Mouse (Mus musculus) small intestine, adult 2 months (tissue): ENCODE results near the gene Cdca3. TPM values are rescaled to one million over a fixed set of nuclear protein-coding genes. Genes with fewer than 3 reads are reported as not detected.

Source experiments
- H3K27ac ChIP-seq: fragments of 200-500 bp; 2 replicates; pipeline ENCODE4 v1.5.1; 2012; ENCODE audit warnings: low read depth, low read length, control low read depth, inconsistent platforms; ENCODE audit not compliant: insufficient read depth
- H3K27me3 ChIP-seq: fragments of 200-500 bp; 2 replicates; pipeline ENCODE4 v1.6.1; 2012; ENCODE audit warnings: mild to moderate bottlenecking, moderate library complexity, low read length, inconsistent platforms; ENCODE audit not compliant: control insufficient read depth, insufficient read depth
- H3K36me3 ChIP-seq: fragments of 200-500 bp; 2 replicates; pipeline ENCODE4 v1.6.1; 2012; ENCODE audit warnings: mild to moderate bottlenecking, low read length, control low read depth, inconsistent platforms; ENCODE audit not compliant: control insufficient read depth, insufficient read depth
- H3K4me1 ChIP-seq: fragments of 200-500 bp; 2 replicates; pipeline ENCODE4 v1.6.1; 2012; ENCODE audit warnings: low read length, inconsistent platforms, mixed read lengths; ENCODE audit not compliant: control insufficient read depth, insufficient read depth, insufficient read length
- H3K4me3 ChIP-seq: fragments of 200-500 bp; 2 replicates; pipeline ENCODE4 v1.5.1; 2012; ENCODE audit warnings: low read depth, mild to moderate bottlenecking, control low read depth, inconsistent platforms, low read length, moderate library complexity
- CTCF ChIP-seq: fragments of 200-500 bp; IDR thresholded peaks from 2 replicates; pipeline ENCODE4 v1.5.1; 2012; ENCODE audit warnings: low read depth, mild to moderate bottlenecking, control low read depth, inconsistent platforms, low read length, moderate library complexity, mixed read lengths; ENCODE audit not compliant: insufficient replicate concordance, insufficient read length; ENCODE audit errors: extremely low read depth
- POLR2A ChIP-seq: fragments of 200-500 bp; IDR thresholded peaks from 2 replicates; pipeline ENCODE4 v1.6.1; 2012; ENCODE audit warnings: low read depth, mild to moderate bottlenecking, control low read depth, inconsistent platforms, low read length, moderate library complexity
- WGBS: fragments of 180-500 bp; shearing (Covaris S2); methylation state at CpG from one replicate; pipeline ENCODE4 v1.1.7; 2018; 5-methylcytosine and 5-hydroxymethylcytosine counted together
- polyA plus RNA-seq: library from polyadenylated mRNA; depleted of rRNA; stranded (reverse); fragments of >200 nt; gene quantifications from 2 replicates; pipeline ENCODE4 v1.2.3, GENCODE M21; 2012

Cdca3 gene
- polyA plus RNA-seq, 1 experiment: 52.9 TPM

DNA sequence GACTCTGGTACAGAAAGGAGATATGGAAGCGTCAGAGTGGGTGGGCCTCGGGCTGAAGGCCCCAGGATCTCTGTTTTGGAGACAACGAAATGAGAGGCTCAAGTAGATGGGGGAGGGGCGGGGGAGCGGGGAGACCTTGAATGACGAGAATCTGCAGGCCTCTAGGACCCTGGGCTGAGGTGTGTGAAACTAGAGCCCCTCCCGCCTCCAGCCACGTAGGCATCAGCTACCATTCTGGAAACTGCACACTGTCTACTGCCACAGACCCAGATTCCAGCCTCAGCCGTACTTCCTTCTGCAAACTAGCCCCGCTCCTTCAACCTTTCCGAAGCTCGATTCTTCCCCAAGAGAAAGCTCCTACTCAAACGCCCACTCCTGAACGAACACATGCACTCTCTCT is 27.0 kb downstream of the Cdca3 start:
- no peak overlapping the region for H3K27ac ChIP-seq
- peaks cover 24% of the 10 kb centered on the region for H3K27me3 ChIP-seq
- no peaks in the 10 kb centered on the region; the same call in 1 of the 2 replicates for H3K4me1 ChIP-seq
- 26% methylated on average over 14 of the region's 14 CpGs for WGBS
- TF ChIP-seq POLR2A: no peak
- TF ChIP-seq CTCF: no peak
- no peaks in the 10 kb centered on the region for H3K36me3 ChIP-seq
- H3K4me3 ChIP-seq: no peak overlapping the region

GRCm38 (mm10) chr6:124856916-124857839 is 27.8 kb downstream of the Cdca3 start, which contains the start of gene P3h3:
Gene P3h3, minus strand, starts transcription at chr6:124857752.
- Histone ChIP-seq H3K27me3 (peaks cover 24% of the 10 kb centered on the region), H3K4me3 (peak within 1 kb of the TSS; percentile 71), H3K27ac (no peak within 1 kb of the TSS), H3K36me3 (no peaks in the 10 kb centered on the region), H3K4me1 (no peaks in the 10 kb centered on the region; the same call in 1 of the 2 replicates)
- 2% methylated on average over 81 of the region's 86 CpGs for WGBS
- TF ChIP-seq POLR2A (no peak), CTCF (peak; percentile 65; the same call in 1 of the 2 replicates)

DNA sequence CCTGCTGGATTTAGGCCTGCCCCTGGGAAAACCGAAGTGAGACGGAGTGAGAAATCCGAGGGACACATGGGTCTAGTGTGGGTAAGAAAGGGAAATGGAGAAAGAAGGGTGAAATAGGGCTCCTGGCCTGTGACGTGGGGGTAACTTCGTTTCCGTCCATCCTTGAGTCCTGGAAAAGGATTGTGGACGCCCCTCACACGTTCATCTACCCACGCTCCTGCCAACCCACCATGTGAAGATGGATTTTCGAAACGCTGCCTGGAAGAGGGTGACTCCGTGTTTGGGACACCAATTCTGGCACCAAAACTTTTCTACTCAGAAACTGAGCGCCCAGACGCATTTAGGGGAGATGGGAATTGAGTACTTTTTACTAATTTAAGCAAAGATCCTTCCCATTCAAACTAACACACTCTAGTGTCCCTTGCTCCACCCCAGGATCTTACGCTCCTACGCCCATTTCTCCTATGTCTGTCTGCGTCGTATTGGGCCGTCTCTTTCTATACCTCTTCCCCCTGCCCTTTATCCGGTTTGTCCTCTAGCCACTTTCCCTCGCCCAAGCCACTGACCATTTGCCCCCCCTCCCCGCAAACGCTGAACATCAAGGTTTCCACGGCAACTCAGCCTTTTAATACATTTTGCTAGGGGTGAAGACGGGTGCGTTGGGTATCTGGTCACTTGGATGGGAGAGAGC is 28.6 kb downstream of the Cdca3 start:
- 36% methylated on average over 26 of the region's 26 CpGs for WGBS
- H3K27ac ChIP-seq: no peak overlapping the region
- TF ChIP-seq CTCF (no peak), POLR2A (no peak)
- peaks cover 27% of the 10 kb centered on the region for H3K27me3 ChIP-seq
- peaks cover under 1% of the 10 kb centered on the region; the same call in 1 of the 2 replicates for H3K4me1 ChIP-seq
- no peaks in the 10 kb centered on the region for H3K36me3 ChIP-seq
- peak overlapping the region; percentile 71 for H3K4me3 ChIP-seq

DNA sequence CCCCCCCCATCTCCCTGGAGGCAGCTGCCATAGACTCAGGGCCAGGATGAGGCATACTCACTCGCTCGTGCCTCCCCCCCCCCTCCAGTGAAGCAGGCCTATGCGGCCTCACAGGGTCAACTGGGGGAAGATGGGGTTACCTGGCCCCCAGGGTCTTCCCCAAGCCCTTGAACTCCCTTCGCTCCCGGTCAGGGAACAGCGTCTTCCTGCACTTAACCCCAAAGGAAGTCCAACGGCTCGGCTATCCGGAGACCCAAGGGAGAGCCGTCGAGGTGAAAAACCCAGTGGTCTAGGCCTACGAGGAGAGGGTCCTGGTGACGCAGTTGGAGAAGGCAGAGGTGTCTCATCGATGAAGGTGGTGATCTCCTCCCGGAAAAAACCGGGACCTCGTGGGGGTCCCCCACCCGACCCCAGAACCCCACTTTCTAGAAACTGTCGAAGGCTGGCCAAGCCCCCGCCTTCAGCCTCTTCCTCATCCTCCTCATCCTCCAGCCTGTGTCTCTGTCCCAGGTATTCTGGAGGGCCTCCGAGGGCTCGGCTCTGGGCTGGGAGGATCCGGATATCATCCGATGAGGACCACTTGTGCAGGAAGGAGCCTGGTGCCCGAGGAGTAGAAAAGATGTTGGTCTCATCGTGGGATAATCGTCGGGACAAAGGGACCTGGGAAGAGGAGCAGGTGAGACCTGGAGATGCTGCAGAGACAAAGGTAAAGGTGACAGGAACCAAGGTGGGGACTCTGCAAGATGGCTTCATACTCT is 29.4 kb downstream of the Cdca3 start:
- Histone ChIP-seq H3K27me3 (peaks cover 33% of the 10 kb centered on the region), H3K36me3 (no peaks in the 10 kb centered on the region), H3K4me3 (no peak overlapping the region), H3K4me1 (peaks cover 4% of the 10 kb centered on the region), H3K27ac (no peak overlapping the region)
- 75% methylated on average over 28 of the region's 28 CpGs for WGBS
- TF ChIP-seq CTCF (no peak), POLR2A (no peak)

- H3K27me3 ChIP-seq: peaks cover 38% of the 10 kb centered on the region
- WGBS: 9% methylated on average over 12 of the region's 12 CpGs
- TF ChIP-seq POLR2A: no peak
- peak; percentile 81 for TF ChIP-seq CTCF
- peaks cover 4% of the 10 kb centered on the region for H3K4me1 ChIP-seq
- no peak overlapping the region for H3K4me3 ChIP-seq
- no peaks in the 10 kb centered on the region for H3K36me3 ChIP-seq
- H3K27ac ChIP-seq: no peak overlapping the region
Observed at GRCm38 (mm10) chr6:124859725-124860124, 30.4 kb downstream of the Cdca3 start.

DNA sequence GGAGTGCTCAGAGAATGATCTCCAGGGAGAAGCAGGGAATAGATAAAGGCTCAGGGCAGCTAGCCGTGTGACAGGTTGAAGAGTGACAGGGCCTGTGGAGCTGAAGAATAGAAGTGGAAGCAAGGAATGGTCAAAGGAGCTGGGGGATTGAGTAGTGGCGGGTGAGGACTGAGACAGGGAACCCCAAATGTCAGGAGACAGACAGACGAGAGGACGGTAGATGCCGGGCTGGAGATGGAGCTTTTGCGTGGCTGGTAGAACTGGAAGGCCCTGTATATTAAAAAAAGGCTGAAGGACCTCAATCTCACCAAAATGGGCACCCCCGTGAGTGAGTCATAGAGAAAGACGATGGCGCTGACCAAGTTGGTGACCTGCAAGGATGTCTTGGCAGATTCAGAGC is 31.2 kb downstream of the Cdca3 start:
- 91% methylated on average over 9 of the region's 9 CpGs for WGBS
- peaks cover 4% of the 10 kb centered on the region for H3K4me1 ChIP-seq
- no peaks in the 10 kb centered on the region for H3K36me3 ChIP-seq
- H3K27ac ChIP-seq: no peak overlapping the region
- peaks cover 38% of the 10 kb centered on the region for H3K27me3 ChIP-seq
- TF ChIP-seq CTCF (no peak), POLR2A (no peak)
- no peak overlapping the region for H3K4me3 ChIP-seq
